Mouse (Mus musculus) WW6 (cell line): ENCODE data around the gene Tra2a.
"Not testable (repeated sequence)": the region's sequence is repeated elsewhere in the genome, so short reads cannot be mapped to it uniquely, and the experiment has no call there.

Experiments used
- DNase-seq: peaks from one replicate; pipeline ENCODE4 v3.0.0-alpha.2; 2013; ENCODE audit warnings: low read depth, low spot score

The Tra2a gene

GRCm38 (mm10) chr6:49263847-49264243 is at the start of gene Tra2a:
Gene Tra2a, minus strand, starts transcription at chr6:49264033.
- DNase-seq: peak; percentile 92

DNA sequence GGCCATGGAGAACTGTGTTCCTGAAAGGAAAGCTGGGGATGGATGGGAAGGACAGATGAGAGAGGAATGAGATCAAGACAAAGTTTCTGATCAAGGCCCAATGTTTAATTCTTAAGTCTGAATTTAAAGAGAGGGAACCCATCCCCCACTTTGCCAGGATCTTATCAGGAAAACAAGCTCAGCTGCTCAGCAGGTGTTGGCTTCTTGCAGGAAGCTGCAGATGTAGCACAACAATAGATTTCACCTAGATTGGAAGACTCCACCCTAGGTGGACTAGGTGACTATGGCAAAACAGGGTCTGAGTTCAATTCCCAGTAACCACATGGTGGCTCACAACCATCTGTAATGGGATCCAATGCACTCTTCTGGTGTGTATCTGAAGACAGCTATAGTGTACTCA is 34.5 kb upstream of the Tra2a start:
- no peak for DNase-seq

DNA sequence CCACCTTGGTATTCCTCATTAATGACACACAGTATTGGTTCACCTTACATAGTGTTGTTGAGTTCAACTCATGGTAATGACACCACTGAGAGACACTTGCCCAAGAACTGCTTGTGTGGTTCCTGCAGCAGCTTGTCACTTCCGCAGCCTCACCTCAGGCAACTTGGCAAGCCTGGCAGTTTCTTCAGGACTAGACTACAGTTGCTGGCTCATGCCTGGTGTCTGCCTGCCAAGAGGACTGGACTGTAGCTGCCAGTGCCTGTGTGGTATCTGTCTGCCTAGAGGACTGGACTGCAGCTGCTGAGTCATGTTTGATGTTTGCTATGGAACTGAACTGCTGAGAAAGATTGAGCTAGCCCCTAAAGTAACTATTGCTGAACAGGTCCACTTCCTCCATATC is 18.3 kb upstream of the Tra2a start:
- DNase-seq: no peak

GRCm38 (mm10) chr6:49280942-49281341 is 17.1 kb upstream of the Tra2a start:
- DNase-seq: no peak

GRCm38 (mm10) chr6:49275296-49275695 is 11.5 kb upstream of the Tra2a start:
- DNase-seq: no peak

DNA sequence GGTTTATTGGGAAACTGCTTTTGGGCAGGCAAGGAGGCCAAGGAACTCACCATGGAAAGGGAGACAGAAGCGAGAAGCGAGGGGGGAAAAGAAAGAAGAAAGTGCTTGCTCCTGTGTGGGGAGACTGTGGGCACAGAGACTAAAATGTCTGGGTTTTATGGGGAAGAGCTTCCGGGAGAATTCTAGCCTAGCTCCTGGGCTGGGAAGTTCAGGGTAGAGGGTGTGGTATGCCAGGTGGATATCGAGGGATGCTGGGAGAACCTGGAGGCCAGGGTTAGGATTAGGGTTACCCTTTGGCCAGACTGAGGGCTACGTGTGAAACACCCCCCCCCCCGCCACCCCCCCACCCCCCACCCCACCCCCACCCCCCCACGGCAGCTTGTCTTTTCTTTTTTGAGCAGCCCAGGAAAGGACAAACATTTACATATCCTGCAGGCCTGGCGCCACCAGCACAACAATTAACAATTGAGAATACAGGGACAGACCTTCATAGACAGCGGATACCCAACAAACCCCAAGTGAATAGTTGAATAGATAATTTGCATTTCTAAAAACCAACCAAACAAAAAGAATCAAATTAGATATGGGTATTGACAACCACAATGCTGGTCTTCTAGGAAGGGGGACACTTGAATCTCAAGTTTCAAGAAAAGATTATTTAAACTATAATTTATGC is 10.7 kb upstream of the Tra2a start:
- no peak for DNase-seq

GRCm38 (mm10) chr6:49273934-49274333 is 10.1 kb upstream of the Tra2a start:
- DNase-seq: no peak

DNA sequence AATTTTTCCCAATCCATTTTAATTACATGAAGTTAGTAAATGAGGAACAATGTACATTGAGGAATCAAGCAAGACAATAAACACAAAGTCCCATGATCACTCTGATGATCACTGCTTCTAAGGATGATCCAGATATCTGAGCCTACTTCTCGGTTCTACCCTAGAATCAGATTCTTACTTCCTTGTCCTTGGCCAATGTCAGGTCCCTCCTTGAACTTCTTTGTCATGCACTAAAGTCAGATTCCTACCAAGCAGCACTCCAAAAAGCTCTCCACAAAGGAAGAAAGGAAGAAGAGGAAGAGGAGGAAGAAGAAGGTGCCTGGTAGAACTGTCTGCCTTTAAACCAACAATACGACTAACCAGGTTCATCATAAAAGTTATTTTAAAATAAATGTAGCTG is 9.0 kb upstream of the Tra2a start:
- no peak for DNase-seq

GRCm38 (mm10) chr6:49271815-49272214 is 8.0 kb upstream of the Tra2a start:
- DNase-seq: no peak

GRCm38 (mm10) chr6:49269923-49270322 is 6.1 kb upstream of the Tra2a start:
- no peak for DNase-seq

DNA sequence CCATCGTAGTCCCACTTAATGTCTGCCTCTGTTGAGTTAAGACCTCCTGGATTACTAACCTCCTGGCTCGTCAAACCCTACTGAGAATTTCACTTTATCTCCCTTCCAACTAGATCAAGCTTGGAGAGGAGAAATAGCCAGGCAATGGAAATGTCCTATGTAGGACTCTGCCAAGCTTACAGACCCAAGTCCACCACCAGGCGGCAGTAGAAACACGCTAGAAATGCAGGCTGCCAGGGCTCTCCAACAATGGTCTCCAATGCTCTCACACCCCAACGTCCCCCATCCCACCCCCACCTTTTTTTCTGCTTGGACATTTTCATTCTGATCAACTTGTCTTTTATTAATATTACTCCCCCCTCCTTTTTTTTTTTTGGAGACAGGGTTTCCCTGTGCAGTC is 5.4 kb upstream of the Tra2a start:
- no peak for DNase-seq

DNA sequence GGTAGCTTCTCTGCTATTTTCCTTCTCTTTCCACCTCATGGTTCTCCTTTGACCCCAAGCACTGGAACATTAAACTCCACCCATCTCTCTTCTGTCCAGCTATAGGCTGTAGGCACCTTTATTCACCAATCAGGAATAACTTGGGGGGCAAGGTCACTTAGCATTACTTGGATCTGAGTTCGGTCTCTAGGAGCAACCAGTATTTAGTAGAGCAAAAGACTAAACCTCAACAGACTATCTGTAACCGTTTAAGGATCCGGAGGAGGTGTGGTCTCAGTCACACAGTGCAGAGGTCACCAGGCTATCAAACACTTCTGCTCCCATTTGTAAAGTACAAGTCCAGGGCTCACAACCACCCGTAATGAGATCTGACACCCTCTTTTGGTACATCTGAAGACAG is 3.9 kb upstream of the Tra2a start:
- no peak for DNase-seq

DNA sequence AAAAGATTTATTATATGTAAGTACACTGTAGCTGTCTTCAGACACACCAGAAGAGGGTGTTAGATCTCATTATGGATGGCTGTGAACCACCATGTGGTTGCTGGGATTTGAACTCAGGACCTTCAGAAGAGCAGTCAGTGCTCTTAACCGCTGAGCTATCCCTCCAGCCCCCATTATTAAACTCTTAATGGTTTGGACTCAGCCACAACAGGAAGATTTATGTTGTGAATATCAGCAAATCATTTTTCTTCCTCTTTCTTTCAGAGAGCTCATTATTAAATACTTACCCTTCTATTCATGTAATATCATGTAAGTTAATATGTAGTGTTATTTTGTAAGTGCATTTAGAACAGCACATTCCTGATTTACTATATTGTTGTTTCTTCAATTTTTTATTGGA is 1.4 kb upstream of the Tra2a start:
- DNase-seq: not testable (repeated sequence)

GRCm38 (mm10) chr6:49264446-49264845 is 613 bp upstream of the Tra2a start:
- not testable (repeated sequence) for DNase-seq

DNA sequence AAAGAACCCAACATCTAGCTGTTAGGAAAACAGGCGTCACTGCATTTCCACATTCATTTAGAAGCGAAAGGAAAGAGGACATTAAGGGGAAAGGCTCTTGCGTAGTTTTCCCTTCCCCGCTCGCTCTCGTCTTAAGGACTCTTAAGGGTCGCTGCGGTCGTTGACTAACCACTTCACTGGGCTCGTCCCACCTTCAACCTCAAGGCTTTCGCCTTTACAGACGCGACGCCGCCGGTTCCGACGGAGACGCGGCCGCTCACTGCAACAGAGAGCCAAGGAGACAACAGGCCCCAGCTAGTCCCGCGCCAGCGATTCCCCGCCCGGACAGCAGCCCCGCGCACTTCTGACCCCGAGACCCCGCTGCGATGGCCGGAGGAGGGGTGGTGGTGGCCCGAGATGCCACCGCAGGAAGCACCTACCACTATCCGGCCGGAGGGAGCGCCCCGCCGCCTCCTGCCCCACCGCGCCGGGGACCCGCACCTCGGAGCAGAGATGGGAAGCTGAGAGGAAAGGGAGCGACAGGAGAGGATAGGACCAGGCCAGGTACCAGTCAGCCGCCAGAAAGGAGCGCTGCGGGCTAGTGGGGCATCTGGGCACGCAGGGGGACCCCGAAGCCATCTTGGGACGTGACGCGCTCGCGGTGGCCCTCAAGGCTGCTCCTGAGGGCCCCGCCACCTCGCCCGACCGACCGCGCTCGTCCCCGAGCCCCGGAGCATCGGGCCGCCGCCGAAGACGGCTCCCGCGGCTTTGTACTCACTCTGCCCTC is 569 bp downstream of the Tra2a start:
- no peak for DNase-seq

DNA sequence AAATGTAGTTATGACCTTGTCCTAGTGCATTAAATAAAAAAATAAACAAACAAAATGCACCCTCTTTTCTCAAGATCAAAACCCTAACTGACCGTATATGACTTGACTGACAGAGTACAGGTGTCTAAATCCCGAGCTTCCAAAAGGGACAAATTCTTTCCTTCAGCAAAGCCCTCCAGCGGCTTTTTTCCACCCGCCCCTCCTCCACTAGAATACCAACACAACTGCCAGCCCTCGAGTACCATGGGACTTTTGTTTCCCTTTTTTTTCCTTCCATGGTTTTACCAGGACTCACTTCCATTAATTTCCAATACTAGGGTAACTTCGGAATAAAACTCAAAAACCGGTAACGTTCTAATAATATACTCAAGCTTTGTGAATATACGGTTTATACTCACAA is 1.4 kb downstream of the Tra2a start:
- DNase-seq: no peak

DNA sequence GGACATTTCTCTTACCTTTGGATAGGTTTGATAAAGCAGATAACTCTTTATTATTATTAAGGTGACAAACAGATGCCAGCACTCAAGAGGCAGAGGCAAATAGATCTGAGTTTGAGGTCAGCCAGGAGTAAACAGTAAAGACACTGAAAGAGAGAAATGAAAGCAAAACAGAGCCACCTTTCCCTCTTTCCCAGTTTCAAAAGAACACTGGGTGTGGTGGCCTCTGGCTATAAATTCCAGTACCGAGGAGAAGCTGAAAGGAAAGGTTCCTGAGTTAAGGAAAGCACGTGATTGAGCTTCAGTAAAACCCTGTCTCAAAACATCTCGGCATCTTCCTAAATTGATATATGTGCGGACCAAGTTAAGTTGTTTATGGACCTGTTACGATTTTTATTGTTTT is 4.1 kb downstream of the Tra2a start:
- no peak for DNase-seq

- no peak for DNase-seq
Measured at GRCm38 (mm10) chr6:49257880-49258279, 6.0 kb downstream of the Tra2a start.

DNA sequence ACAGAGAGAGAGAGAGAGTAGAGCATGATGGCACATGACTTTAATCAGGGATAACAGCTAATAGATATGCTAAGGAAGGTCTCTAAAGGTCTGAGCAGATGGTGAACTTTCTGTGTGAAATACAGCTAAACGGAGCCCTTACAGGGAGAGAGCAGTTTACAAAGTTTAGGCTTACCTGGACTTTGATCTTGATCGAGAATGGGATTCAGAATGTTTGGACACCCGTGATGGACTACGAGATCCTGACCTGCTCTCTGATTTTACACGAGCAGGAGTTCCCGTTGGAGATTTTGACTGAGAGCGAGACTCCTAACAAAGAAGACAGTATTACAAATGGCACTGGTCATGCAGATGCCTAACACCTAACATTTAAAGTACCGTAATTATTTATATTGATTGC is 11.6 kb downstream of the Tra2a start:
- no peak for DNase-seq

DNA sequence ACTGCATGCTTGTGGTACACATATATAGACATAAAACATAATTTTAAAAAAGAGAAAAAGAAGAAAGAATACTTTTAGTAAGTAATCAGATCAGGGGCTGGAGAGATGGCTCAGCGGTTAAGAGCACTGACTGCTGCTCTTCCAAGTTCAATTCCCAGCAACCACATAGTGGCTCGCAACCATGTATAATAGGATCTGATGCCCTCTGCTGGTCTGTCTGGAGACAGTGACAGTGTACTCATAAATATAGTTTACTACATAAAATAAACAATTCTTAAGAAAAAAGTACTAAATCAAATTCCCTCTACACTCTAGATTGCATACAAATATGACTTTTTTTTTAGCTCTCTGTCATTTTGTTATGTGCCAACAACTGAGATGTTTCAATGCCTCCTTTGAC is 12.6 kb downstream of the Tra2a start:
- DNase-seq: no peak

- DNase-seq: no peak
Measured at GRCm38 (mm10) chr6:49247246-49247645, 16.6 kb downstream of the Tra2a start.

- no peak for DNase-seq
Measured at GRCm38 (mm10) chr6:49242331-49242730, 21.5 kb downstream of the Tra2a start.

DNA sequence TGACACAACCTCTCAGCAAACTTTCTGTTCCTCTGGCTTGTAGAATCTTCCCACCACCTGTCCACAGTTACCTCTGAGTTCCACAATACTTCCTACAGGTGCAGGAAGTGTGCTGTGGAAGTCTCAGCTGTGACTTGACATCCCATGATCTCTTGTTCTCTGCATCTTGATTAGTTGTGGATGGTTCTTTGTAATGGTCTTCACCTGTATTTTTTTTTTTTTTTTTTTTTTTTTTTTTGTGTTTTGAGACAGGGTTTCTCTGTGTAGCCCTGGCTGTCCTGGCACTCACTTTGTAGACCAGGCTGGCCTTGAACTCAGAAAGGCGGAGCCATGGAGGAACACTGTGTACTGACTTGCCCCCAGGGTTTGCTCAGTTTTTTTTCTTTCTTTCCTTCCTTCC is 22.3 kb downstream of the Tra2a start:
- DNase-seq: no peak
